Mouse (Mus musculus) intestine, postnatal 0 days (tissue): ENCODE results near the gene Atp5d. TPM values are rescaled to one million over a fixed set of nuclear protein-coding genes. Genes with fewer than 3 reads are reported as not detected.
A peak's percentile ranks its signal among the peaks of the same experiment; 100 is the strongest.

Experiments used
- ATAC-seq: fragments of 200-750 bp; cut with Nextera tagmentation; 2 replicates; pipeline ENCODE4 v1.8.0; 2017; ENCODE audit warnings: mild to moderate bottlenecking, moderate TSS enrichment, moderate library complexity
- H3K27ac ChIP-seq: fragments of 300-500 bp; sonication (generic); 2 replicates; pipeline ENCODE4 v1.5.1; 2014; ENCODE audit warnings: mild to moderate bottlenecking, low read depth, low read length, moderate library complexity
- H3K27me3 ChIP-seq: fragments of 300-500 bp; sonication (generic); replicated peaks from 2 replicates; pipeline ENCODE4 v1.6.1; 2014; ENCODE audit warnings: low read length, mixed read lengths; ENCODE audit not compliant: control insufficient read depth, insufficient read depth
- H3K36me3 ChIP-seq: fragments of 300-500 bp; sonication (generic); 2 replicates; pipeline ENCODE4 v1.6.1; 2014; ENCODE audit warnings: mild to moderate bottlenecking, moderate library complexity; ENCODE audit not compliant: control insufficient read depth, insufficient read depth
- H3K4me1 ChIP-seq: fragments of 300-500 bp; sonication (generic); replicated peaks from 2 replicates; pipeline ENCODE4 v1.6.1; 2014; ENCODE audit warnings: antibody characterized with exemption, low read length, mixed read lengths; ENCODE audit not compliant: control insufficient read depth, insufficient read depth
- H3K4me2 ChIP-seq: fragments of 300-500 bp; sonication (generic); replicated peaks from 2 replicates; pipeline ENCODE4 v1.6.1; 2014; ENCODE audit warnings: low read depth, mild to moderate bottlenecking, moderate library complexity
- H3K4me3 ChIP-seq: fragments of 300-500 bp; sonication (generic); 2 replicates; pipeline ENCODE4 v1.5.1; 2014; ENCODE audit warnings: low read depth, low read length
- H3K9ac ChIP-seq: fragments of 300-500 bp; sonication (generic); 2 replicates; pipeline ENCODE4 v1.6.1; 2014; ENCODE audit warnings: mild to moderate bottlenecking, low read depth, low read length
- H3K9me3 ChIP-seq: fragments of 300-500 bp; sonication (generic); 2 replicates; pipeline ENCODE4 v1.6.1; 2016; ENCODE audit warnings: mixed run types; ENCODE audit not compliant: control insufficient read depth
- CTCF ChIP-seq: sonication (generic); IDR thresholded peaks from 2 replicates; pipeline ENCODE4 v1.5.1; 2016; ENCODE audit warnings: low read depth, mild to moderate bottlenecking, control low read depth, antibody characterized with exemption, moderate library complexity
- WGBS: fragments of 180-500 bp; shearing (Covaris S2); extraction: QIAGEN DNeasy Blood & Tissue Kit; methylation state at CpG from one replicate; pipeline ENCODE4 v1.1.7; 2014; 5-methylcytosine and 5-hydroxymethylcytosine counted together
- polyA plus RNA-seq: library from polyadenylated mRNA; unstranded; fragments of >200 nt; fragmentation: Nextera tagmentation; extraction: Ambion mirVana; gene quantifications from 2 replicates; pipeline ENCODE4 v1.2.1, GENCODE M21; 2015

Gene Atp5d
- polyA plus RNA-seq, 1 experiment from 2014 or later = 1,009 TPM

GRCm38 (mm10) chr10:80131952-80132350, 6.5 kb upstream of the Atp5d start:
- TF ChIP-seq CTCF = no peak
- WGBS = 73% methylated on average over 27 of the region's 27 CpGs
- peaks cover 5% of the 10 kb centered on the region; the same call in 1 of the 2 replicates for H3K4me1 ChIP-seq
- H3K9me3 ChIP-seq = no peaks in the 10 kb centered on the region
- H3K27me3 ChIP-seq = 0 out of 2 replicates have a peak, but pooled peaks cover 8% of the 10 kb centered on the region
- no peak for ATAC-seq
- H3K9ac ChIP-seq = no peak overlapping the region
- H3K4me2 ChIP-seq = no peak overlapping the region
- no peak overlapping the region for H3K27ac ChIP-seq
- H3K36me3 ChIP-seq = peaks cover 55% of the 10 kb centered on the region
- no peak overlapping the region for H3K4me3 ChIP-seq

GRCm38 (mm10) chr10:80133226-80133849, 5.1 kb upstream of the Atp5d start:
- no peak overlapping the region for H3K27ac ChIP-seq
- no peak overlapping the region for H3K9ac ChIP-seq
- H3K27me3 ChIP-seq = peaks cover 22% of the 10 kb centered on the region; the same call in 1 of the 2 replicates
- TF ChIP-seq CTCF = peak; percentile 46
- H3K9me3 ChIP-seq = no peaks in the 10 kb centered on the region
- peaks cover 42% of the 10 kb centered on the region for H3K36me3 ChIP-seq
- no peak for ATAC-seq
- H3K4me2 ChIP-seq = no peak overlapping the region
- peaks cover 9% of the 10 kb centered on the region; the same call in 1 of the 2 replicates for H3K4me1 ChIP-seq
- no peak overlapping the region for H3K4me3 ChIP-seq
- 76% methylated on average over 8 of the region's 8 CpGs for WGBS

- TF ChIP-seq CTCF = no peak
- WGBS = 83% methylated on average over 9 of the region's 9 CpGs
These were observed 4.0 kb upstream of the Atp5d start for GRCm38 (mm10) chr10:80134421-80134820.

GRCm38 (mm10) chr10:80135161-80135560, 3.3 kb upstream of the Atp5d start:
- H3K4me3 ChIP-seq = no peak overlapping the region
- H3K4me1 ChIP-seq = peaks cover 12% of the 10 kb centered on the region; the same call in 1 of the 2 replicates
- 83% methylated on average over 10 of the region's 10 CpGs for whole genome bisulfite sequencing
- H3K9ac ChIP-seq = no peak overlapping the region
- H3K27me3 ChIP-seq = peaks cover 26% of the 10 kb centered on the region; the same call in 1 of the 2 replicates
- no peak overlapping the region for H3K27ac ChIP-seq
- no peak for TF ChIP-seq CTCF
- H3K9me3 ChIP-seq = no peaks in the 10 kb centered on the region
- no peak overlapping the region for H3K4me2 ChIP-seq
- peaks cover 24% of the 10 kb centered on the region for H3K36me3 ChIP-seq
- ATAC-seq = no peak

More at GRCm38 (mm10) chr10:80134421-80134820, 4.0 kb upstream of the Atp5d start:
- H3K4me2 ChIP-seq = no peak overlapping the region
- H3K27me3 ChIP-seq = peaks cover 26% of the 10 kb centered on the region; the same call in 1 of the 2 replicates
- peaks cover 31% of the 10 kb centered on the region for H3K36me3 ChIP-seq
- H3K4me1 ChIP-seq = peaks cover 13% of the 10 kb centered on the region; the same call in 1 of the 2 replicates
- no peak overlapping the region for H3K9ac ChIP-seq
- no peak overlapping the region for H3K27ac ChIP-seq
- H3K9me3 ChIP-seq = no peaks in the 10 kb centered on the region
- H3K4me3 ChIP-seq = no peak overlapping the region
- no peak for ATAC-seq

- WGBS = 88% methylated on average over 1 of the region's 1 CpGs
- Histone ChIP-seq H3K4me3 (no peak overlapping the region), H3K4me2 (no peak overlapping the region), H3K27ac (no peak overlapping the region), H3K9me3 (no peaks in the 10 kb centered on the region), H3K9ac (no peak overlapping the region), H3K36me3 (peaks cover 20% of the 10 kb centered on the region), H3K27me3 (peaks cover 26% of the 10 kb centered on the region; the same call in 1 of the 2 replicates), H3K4me1 (peaks cover 11% of the 10 kb centered on the region; the same call in 1 of the 2 replicates)
- ATAC-seq = no peak
- TF ChIP-seq CTCF = no peak
These were observed 2.8 kb upstream of the Atp5d start for GRCm38 (mm10) chr10:80135641-80136040.

- Histone ChIP-seq H3K4me3 (peak overlapping the region; percentile 57), H3K9ac (no peak overlapping the region), H3K36me3 (peaks cover 12% of the 10 kb centered on the region; the same call in 1 of the 2 replicates), H3K4me1 (peaks cover 7% of the 10 kb centered on the region; the same call in 1 of the 2 replicates), H3K27ac (no peak overlapping the region), H3K4me2 (peak overlapping the region; percentile 98; the same call in 1 of the 2 replicates), H3K27me3 (peaks cover 26% of the 10 kb centered on the region; the same call in 1 of the 2 replicates), H3K9me3 (no peaks in the 10 kb centered on the region)
- no peak for ATAC-seq
- 27% methylated on average over 45 of the region's 49 CpGs for WGBS
- TF ChIP-seq CTCF = no peak
These were observed 2.1 kb upstream of the Atp5d start for GRCm38 (mm10) chr10:80136179-80136951.
